Mouse (Mus musculus) CD4-positive, CD25-positive, alpha-beta regulatory T cell, adult 2 months (primary cell): ENCODE measurements around the gene Tsfm.

Source experiments
- DNase-seq: peaks from one replicate; pipeline ENCODE4 v3.0.0-alpha.2; 2012; ENCODE audit warnings: low read depth, low spot score

Gene Tsfm

DNA sequence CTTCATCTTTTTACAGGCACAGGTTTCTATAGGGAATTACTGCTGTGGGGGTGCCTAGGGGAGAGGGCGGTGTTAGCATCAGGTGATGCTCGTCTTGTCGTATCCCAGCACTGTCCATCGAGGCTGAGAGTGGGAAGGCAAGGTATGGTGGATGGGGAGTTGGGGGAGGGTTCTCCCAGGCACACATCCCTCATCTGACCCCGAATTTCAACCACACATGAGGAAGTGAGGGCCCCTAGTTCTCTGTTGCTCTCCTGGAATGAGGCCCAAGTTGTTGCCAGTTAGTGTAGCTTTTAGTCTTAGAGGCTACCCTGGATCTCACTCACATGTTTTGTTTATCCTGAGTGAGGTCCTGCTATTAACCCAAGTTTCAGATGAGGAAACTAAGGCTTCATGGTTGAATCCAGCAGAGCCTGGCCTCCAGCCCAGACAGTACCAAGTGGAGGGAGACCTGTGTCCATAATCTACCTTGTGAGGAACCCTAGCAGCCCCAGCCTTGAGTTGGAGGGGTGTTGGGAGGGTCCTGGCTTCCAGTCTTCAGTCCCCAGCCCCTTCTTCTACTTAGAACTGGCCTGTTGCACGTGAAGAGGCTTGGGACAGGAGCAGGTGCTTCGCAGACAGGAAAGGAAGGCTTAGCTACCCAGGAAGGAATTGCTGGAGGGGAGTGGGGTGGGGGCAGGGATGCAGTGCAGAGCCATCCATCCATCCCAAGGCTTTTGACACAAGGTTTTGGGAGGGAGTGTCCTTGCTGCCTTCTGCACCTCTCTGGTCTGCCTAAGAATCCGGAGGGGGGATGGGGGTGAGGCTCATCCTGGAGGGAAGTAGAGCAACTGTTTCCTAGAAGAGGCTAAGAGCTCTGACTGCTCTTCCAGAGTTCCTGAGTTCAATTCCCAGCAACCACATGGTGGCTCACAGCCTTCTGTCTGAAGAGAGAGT lies 43.2 kb downstream of the Tsfm start:
- no peak for DNase-seq

GRCm38 (mm10) chr10:126986541-126986961 lies 44.1 kb downstream of the Tsfm start:
- DNase-seq: no peak

DNA sequence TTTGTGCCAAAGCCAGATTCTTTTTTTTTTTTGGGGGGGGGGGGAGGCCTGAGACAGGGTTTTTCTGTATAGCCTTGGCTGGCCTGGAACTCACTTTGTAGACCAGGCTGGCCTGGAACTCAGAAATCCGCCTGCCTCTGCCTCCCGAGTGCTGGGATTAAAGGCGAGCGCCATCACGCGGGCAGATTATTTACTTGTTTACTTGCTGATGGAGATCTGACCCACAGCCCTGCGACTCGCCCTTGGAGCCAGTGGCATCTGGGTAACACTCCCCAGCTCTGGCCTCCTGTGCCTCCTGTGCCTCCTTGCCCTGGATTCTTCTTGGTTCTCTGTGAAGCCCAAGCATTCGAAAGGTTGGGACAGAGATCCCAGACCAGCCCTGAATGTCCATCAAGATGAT lies 45.1 kb downstream of the Tsfm start:
- no peak for DNase-seq

DNA sequence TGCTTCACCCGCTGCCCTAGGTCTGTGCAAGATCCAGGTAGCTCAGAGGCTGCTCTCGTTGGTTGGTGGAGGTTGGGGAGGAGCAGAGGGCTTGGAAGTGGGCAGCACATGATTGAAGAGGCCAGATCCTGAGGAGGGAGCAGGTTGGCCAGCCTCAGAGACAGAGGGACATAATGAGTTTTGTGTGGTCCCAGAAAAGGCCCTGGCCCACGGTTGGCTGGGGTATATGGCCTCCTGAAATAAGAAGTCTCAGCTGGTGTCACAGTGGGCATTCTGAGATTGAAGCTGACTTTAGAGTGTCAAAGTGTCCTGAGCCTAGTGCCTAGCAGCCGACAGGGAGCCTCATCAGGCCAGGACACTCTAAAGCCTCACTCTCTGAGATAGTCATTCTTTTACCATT lies 45.5 kb downstream of the Tsfm start:
- no peak for DNase-seq

- no peak for DNase-seq
These were observed 46.2 kb downstream of the Tsfm start for GRCm38 (mm10) chr10:126984189-126985004.

- DNase-seq: no peak
These were observed 47.4 kb downstream of the Tsfm start for GRCm38 (mm10) chr10:126983193-126983725.

- no peak for DNase-seq
These were observed 48.9 kb downstream of the Tsfm start for GRCm38 (mm10) chr10:126981746-126982145.

DNA sequence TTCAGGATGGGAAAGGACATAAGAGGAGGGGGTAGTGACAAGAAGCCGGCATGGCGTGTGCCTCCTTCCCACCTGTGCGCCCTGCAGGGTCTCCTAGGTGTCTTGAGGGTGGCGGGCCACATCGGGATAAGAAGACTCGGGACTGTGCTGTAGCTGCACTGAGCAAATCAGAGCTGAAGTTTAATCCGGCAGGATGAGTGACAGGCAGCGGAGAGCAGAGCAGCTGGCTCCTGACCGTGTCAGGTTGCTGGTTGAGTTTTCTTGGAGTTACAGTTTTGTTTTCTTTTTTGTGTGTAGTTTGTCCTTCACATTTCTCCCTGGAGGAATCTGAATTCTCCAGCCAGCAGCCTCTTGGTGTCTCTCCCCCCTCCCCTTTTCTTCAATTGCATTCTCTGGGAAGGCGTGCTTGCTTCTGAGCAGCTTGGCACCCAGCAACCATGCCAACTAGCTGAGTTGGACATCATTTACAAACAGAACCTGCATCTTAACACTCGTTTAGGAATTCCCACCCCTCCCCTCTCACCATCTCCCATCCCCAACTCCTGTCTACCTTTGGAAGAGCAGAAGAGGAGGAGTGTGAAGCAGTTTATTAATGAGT lies 49.6 kb downstream of the Tsfm start:
- DNase-seq: no peak

- no peak for DNase-seq
These were observed 50.3 kb downstream of the Tsfm start for GRCm38 (mm10) chr10:126980221-126980932.

DNA sequence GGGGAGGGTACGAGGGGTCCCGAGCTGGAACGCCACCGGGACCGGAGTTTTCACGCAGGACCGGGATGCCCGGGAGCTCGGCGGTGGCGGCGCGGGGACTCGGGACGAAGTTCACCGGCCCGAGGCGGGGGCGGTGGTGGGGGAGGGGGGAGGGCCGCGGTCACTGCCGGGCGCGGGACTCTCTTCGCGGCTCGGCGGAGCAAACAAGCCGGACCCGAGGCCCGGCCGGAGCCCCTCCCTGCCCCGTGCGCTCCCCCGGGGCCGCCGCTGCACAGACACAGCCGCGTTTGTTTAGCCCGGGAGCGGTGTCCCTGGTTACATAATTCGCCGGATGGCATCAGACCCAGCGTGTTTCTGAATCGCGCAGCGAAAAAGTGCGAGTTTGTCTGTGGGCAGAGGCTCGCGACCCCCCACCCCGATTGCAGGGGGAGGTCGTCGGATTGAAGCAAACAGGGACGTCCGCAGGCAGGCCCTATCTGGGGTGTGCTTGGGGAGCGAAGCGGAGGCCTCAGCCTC lies 50.9 kb downstream of the Tsfm start:
- peak; percentile 58 for DNase-seq

GRCm38 (mm10) chr10:126979121-126979635 lies 51.5 kb downstream of the Tsfm start:
- DNase-seq: peak; percentile 43

- DNase-seq: peak; percentile 95
These were observed 52.2 kb downstream of the Tsfm start, which contains the start of gene Ctdsp2 for GRCm38 (mm10) chr10:126978277-126978994. Gene Ctdsp2 (plus strand): TSS chr10:126978717.

DNA sequence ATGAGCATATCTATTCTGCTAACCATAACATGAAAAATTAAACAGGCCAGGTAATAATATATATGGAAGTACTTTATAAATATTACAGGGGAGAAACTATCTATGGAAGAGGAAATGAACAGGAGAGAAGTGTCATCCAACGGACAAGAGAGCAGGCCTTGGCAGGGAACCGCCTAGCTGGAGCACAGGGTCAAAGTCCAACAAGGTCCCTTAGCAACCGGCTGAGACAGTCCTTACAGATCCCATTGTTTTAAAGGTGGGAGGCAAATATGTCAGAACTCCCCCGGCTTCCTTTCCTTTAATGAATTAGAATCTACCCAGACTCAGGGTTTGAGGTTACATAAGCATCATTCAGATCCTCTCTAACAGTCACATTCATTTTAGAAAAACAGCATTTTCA lies 53.6 kb downstream of the Tsfm start:
- DNase-seq: no peak

- DNase-seq: no peak
These were observed 54.9 kb downstream of the Tsfm start for GRCm38 (mm10) chr10:126975706-126976105.

GRCm38 (mm10) chr10:126972988-126973387 lies 57.7 kb downstream of the Tsfm start:
- no peak for DNase-seq

DNA sequence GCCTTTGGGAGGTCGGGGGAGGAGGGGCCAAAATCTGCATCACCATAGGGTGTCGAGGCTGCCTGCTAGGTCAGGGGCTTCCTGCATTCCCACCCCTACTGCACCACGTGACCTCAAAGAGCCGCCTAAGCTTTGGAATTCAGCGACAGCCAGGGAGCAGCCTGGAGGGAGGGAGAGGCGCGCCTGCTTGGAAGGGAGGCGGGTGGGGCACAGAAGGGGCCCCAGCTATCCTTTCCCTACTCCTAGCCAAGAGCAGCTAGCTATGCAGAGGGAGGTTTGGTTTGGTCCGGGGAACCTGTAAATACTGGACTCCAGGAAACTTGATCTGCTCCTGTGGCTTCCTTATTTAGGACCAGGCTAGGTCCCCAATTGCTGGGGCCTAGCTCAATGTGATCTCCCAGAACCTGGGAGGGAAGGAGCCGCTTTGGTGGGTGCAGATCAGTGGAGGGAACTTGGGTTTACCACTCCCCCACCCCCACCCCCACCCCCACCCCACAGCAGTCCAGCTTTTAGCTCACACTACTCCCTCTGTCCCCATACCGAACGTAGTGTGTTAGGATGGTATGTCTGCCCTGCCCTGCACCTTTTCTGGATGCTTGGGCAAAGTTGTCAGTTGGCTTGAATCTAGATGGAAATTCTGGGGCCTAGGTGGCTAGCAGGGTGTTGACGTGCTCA lies 58.5 kb downstream of the Tsfm start:
- DNase-seq: no peak

DNA sequence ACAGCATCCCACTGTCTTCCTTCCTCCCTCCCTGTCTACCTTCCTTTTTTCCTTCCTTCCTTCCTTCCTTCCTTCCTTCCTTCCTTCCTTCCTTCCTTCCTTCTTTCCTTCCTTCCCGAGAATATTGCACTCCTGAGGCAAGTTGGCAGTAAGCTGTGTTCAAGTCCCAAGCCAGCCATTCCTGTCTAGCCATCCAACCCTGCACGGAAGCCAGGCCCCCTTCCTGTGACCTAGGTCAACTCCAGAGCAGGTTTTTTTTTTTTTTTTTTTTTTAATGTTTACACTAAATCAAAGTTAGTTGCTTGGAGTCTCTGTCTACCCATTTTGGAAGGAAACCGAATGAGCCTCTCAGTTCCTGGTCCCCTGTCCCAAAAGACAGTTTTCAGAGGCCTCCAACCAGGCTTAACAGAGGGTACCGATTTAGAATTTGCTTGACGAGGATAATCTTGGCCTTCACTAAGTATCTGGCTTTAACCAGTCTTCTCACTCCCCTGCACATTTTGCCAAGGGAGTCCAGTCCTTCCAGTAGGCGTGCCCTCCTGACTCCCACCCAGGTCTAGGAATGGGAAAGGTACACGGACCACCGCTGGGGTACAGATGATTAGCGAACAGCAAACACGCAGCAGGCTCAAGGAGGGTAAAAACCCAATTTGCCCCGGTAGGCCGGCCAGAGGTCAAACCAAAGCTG lies 59.1 kb downstream of the Tsfm start:
- DNase-seq: no peak

- no peak for DNase-seq
These were observed 66.8 kb downstream of the Tsfm start for GRCm38 (mm10) chr10:126963821-126964220.

GRCm38 (mm10) chr10:126962966-126963330 lies 67.7 kb downstream of the Tsfm start:
- DNase-seq: no peak
